Mouse (Mus musculus) duodenum, adult 2 months (tissue): ENCODE results near the gene Slc3a2. TPM values are rescaled to one million over a fixed set of nuclear protein-coding genes. Genes with fewer than 3 reads are reported as not detected.

Experiments used
- polyA plus RNA-seq: library from polyadenylated mRNA; depleted of rRNA; stranded (reverse); fragments of >200 nt; gene quantifications from 2 replicates; pipeline ENCODE4 v1.2.3, GENCODE M21; 2012; ENCODE audit warnings: low replicate concordance; rRNA removed

Slc3a2 gene
- polyA plus RNA-seq = 127 and 449 TPM in 2 replicates

GRCm38 (mm10) chr19:8722907-8723573 is at the start of gene Slc3a2:
Slc3a2 (minus strand) TSS chr19:8723369.

DNA sequence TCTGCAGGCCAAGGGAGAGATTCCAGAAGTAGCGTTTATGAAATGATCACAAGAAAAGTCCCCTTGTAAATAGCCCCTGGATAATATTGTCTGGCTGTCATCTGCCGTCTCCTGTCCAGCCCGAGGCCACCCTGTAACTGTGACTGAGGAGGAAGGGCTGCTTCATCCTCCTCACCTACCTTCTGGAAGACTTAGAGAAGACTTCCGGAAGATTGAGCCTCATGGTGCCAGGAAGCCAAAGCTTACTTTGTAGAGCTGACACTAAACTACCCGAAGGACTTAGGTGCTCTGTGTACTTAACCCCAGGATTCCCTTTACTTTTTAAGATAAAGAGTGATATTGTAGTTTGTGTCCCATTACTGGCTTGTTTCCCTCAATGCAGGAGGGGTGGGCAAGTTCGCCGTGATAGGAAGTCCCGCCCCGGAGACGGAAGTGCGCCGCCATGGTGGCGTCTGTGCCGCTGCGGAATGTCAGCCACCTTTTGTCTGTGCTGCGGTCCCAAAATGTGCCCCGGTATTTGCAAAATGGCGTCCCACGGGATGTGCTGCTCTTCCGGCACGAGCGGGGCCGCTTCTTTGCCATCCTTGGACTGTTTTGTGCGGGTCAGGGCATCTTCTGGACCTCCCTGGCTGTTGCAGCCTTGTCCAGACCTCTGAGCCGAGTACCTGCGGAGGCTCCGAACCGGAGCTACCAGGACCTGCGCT is 47.5 kb upstream of the Slc3a2 start, which contains the start of gene Tmem223:
Tmem223 (plus strand) TSS at position 430 of the 704 bp plus-strand sequence.

DNA sequence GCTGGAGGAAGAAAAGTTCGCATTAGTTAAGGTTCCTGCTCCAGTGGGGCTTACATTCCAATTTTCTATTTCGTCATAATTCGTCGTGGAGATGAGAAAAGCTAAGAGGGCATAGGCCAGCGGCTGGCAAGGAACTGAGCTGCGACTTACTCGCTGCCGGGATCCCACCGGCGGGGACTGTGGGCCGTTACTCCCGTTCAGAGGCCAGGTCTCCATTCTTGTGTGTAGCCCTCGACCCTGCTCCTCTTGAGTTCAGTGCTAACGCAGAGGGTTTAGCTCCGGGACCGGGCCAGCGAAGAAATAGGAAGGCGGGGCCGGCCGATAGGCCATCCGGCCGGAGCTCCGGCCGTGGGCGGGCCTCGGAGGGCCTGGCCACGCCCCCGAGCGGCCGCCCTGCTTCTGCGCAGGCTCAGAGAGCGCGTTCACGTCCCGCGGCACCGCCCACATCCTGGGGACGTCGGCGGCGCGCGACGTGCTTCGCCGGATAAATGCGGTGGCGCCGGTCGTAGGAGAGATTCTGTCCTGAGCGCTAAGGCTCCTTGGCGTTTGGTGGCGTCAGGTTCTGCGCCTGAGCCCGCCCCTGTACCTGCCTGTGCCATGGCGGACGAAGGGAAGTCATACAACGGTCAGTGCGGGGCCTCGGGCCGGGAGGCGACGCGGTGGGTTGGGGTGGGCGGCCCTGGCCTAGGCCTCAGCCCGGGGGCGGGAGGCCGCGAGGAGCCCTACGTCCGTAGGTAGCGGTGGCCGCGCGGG is 33.6 kb upstream of the Slc3a2 start, which contains the start of gene Nxf1:
Nxf1 (plus strand) TSS at position 439 of the 753 bp plus-strand sequence.

GRCm38 (mm10) chr19:8741243-8741869 is 18.2 kb upstream of the Slc3a2 start, which contains the start of gene Stx5a:
Stx5a (plus strand) TSS chr19:8741413.

DNA sequence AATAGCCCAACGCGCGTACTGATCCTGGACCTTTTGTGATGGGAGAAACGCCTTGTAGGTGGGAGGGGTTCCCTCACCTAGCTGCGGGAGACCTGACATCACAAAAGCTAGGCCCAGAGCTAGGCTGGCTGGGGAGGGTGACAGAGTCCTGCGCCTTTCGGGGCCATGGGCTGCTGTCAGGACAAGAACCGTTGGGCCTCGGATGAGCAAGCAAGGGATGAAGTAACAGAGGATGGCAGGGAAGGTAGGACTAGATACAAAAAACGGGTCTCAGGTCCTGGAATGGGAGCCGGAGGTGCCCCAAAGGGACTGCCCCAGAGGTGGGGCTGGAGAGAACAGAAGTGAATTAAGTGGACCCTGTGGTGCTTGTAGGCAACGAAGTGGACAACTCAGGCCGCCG is 17.4 kb upstream of the Slc3a2 start, which contains the start of gene 1700092M07Rik:
1700092M07Rik (plus strand) TSS at position 116 of the 400 bp plus-strand sequence.

DNA sequence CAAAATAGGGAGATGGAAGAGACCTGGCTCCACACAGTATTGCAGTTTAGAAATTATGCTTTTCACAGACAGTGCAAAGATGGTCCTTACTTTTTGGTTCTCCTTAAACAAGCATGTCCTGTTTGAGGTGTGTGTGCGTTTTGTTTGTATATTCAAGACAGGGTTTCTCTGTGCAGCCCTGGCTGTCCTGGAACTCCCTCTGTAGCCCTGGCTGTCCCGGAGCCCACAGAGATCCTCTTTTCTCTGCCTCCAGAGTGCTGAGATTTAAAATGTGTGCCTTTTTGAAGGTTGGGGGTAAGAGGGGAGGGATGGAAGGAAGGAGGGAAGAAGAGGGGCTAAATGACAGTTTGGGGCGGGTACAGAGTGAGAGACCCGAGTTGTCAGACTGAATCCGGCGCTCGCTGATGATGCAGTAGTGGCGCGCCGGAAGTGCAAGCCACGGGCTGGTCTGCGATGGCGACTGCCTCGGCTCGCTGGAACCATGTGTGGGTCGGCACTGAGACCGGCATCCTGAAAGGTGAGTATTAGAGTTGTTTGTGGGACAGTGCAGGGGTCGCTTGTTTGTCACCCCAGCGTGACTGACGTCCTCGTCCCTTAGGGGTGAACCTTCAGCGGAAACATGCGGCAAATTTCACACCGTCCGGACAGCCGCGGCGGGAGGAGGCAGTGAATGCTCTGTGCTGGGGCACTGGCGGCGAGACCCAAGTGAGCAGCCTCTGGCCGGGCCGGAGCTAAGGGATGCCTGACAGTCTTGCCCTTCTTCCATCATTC is 12.4 kb upstream of the Slc3a2 start, which contains the start of gene Wdr74:
Wdr74 (plus strand) TSS at position 439 of the 771 bp plus-strand sequence.

DNA sequence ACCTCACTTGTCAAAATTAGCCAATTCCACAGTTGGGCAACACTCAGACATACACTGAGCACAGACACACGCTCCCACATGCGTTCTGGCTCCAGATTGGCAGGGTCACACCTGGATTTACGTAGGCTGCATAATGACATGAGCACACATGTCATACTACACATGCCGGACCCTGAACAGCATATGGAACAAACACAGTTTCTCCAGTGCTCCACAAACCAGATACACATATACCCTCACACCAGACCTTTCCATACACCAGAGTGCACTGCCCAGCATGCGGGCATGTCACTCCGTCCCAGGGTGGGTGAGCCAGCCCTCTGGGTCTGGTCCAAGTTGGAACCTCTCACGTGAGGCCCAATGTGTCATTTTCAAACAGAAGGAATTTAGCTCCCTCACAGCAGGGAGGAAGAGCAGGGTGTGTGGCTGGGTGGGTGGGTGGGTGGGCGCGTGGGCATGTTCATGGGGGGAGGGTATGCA is 59.8 kb downstream of the Slc3a2 start, which contains the start of gene Chrm1:
Chrm1 (plus strand) TSS at position 430 of the 480 bp plus-strand sequence.

Other genes with a start within 250 kb of the Slc3a2 start
- gene Slc22a8, start 132.1 kb downstream of the Slc3a2 start, polyA plus RNA-seq = 0.02 and 0.04 TPM in 2 replicates
- gene Slc22a6, start 105.3 kb downstream of the Slc3a2 start, polyA plus RNA-seq = not detected in 2 replicates
- 2.3 and 6.0 TPM in 2 replicates for gene Chrm1, start 59.6 kb downstream of the Slc3a2 start, polyA plus RNA-seq
- 12.4 and 17.1 TPM in 2 replicates for gene Wdr74, start 12.5 kb upstream of the Slc3a2 start, polyA plus RNA-seq
- not detected in 2 replicates for gene 1700092M07Rik, start 17.3 kb upstream of the Slc3a2 start, polyA plus RNA-seq
- gene Stx5a, start 18.0 kb upstream of the Slc3a2 start, polyA plus RNA-seq = 54.0 and 56.6 TPM in 2 replicates
- gene Nxf1, start 33.7 kb upstream of the Slc3a2 start, polyA plus RNA-seq = 22.0 and 28.9 TPM in 2 replicates
- 147 and 196 TPM in 2 replicates for gene Tmem223, start 47.6 kb upstream of the Slc3a2 start, polyA plus RNA-seq
- 107 and 114 TPM in 2 replicates for gene Tmem179b, start 51.1 kb upstream of the Slc3a2 start, polyA plus RNA-seq
- 6.5 and 12.9 TPM in 2 replicates for gene Taf6l, start 63.0 kb upstream of the Slc3a2 start, polyA plus RNA-seq
- gene Polr2g, start 75.2 kb upstream of the Slc3a2 start, polyA plus RNA-seq = 12.3 and 13.7 TPM in 2 replicates
- gene Zbtb3, start 79.2 kb upstream of the Slc3a2 start, polyA plus RNA-seq = 0.99 and 1.2 TPM in 2 replicates
- gene Ttc9c, start 96.0 kb upstream of the Slc3a2 start, polyA plus RNA-seq = 3.4 and 8.2 TPM in 2 replicates
- gene Hnrnpul2, start 96.6 kb upstream of the Slc3a2 start, polyA plus RNA-seq = 7.7 and 10.3 TPM in 2 replicates
- 2.3 TPM in 1 of 2 replicates, not detected in the other for gene AC129217.1, start 106.4 kb upstream of the Slc3a2 start, polyA plus RNA-seq
- gene Bscl2, start 114.1 kb upstream of the Slc3a2 start, polyA plus RNA-seq = 88.6 and 106 TPM in 2 replicates
- 0.63 and 1.1 TPM in 2 replicates for gene Gng3, start 115.8 kb upstream of the Slc3a2 start, polyA plus RNA-seq
- gene Lrrn4cl, start 127.4 kb upstream of the Slc3a2 start, polyA plus RNA-seq = 0.41 and 0.53 TPM in 2 replicates
- 81.5 and 127 TPM in 2 replicates for gene Ubxn1, start 148.1 kb upstream of the Slc3a2 start, polyA plus RNA-seq
- 8.7 and 9.9 TPM in 2 replicates for gene Uqcc3, start 157.6 kb upstream of the Slc3a2 start, polyA plus RNA-seq
- 0.25 and 0.41 TPM in 2 replicates for gene Lbhd1, start 160.4 kb upstream of the Slc3a2 start, polyA plus RNA-seq
- not detected in 2 replicates for gene Gm49403, start 160.6 kb upstream of the Slc3a2 start, polyA plus RNA-seq
- gene 1810009A15Rik, start 165.5 kb upstream of the Slc3a2 start, polyA plus RNA-seq = 4.2 and 6.4 TPM in 2 replicates
- not detected in 2 replicates for gene Gm49416, start 165.6 kb upstream of the Slc3a2 start, polyA plus RNA-seq
- 16.7 and 22.1 TPM in 2 replicates for gene Ints5, start 169.6 kb upstream of the Slc3a2 start, polyA plus RNA-seq
- 55.3 and 67.9 TPM in 2 replicates for gene Ganab, start 174.7 kb upstream of the Slc3a2 start, polyA plus RNA-seq
- gene B3gat3, start 197.0 kb upstream of the Slc3a2 start, polyA plus RNA-seq = 78.8 and 91.5 TPM in 2 replicates
- 15.7 and 17.8 TPM in 2 replicates for gene Rom1, start 206.0 kb upstream of the Slc3a2 start, polyA plus RNA-seq
- gene Eml3, start 206.2 kb upstream of the Slc3a2 start, polyA plus RNA-seq = 32.1 and 32.8 TPM in 2 replicates
- 15.3 and 15.4 TPM in 2 replicates for gene Mta2, start 218.5 kb upstream of the Slc3a2 start, polyA plus RNA-seq
- gene Tut1, start 230.5 kb upstream of the Slc3a2 start, polyA plus RNA-seq = 12.7 and 15.2 TPM in 2 replicates
- gene Eef1g, start 243.7 kb upstream of the Slc3a2 start, polyA plus RNA-seq = 66.9 and 98.4 TPM in 2 replicates